Mouse (Mus musculus) kidney, postnatal 36 days (tissue): ENCODE measurements around the gene Ttyh3.
"Not testable (repeated sequence)": the region's sequence is repeated elsewhere in the genome, so short reads cannot be mapped to it uniquely, and the experiment has no call there.

Experiments used
- DNase-seq, 2 experiments: peaks; one replicate each; pipeline ENCODE4 v3.0.0; 2021 to 2022; ENCODE audit warnings: mixed read lengths in 2 of 2

Gene Ttyh3

GRCm38 (mm10) chr5:140648519-140649100, at the start of gene Ttyh3:
Ttyh3 (minus strand) TSS chr5:140649031.
- DNase-seq, result peak; percentile 55 to 77

GRCm38 (mm10) chr5:140695987-140696386, 47.2 kb upstream of the Ttyh3 start:
- no peak for DNase-seq

GRCm38 (mm10) chr5:140688434-140688833, 39.6 kb upstream of the Ttyh3 start:
- no peak for DNase-seq

GRCm38 (mm10) chr5:140684343-140685148, 35.7 kb upstream of the Ttyh3 start:
- peak in 1 of 2 experiments; percentile 67 for DNase-seq

- DNase-seq, result no peak
Measured at GRCm38 (mm10) chr5:140682113-140682512, 33.3 kb upstream of the Ttyh3 start.

GRCm38 (mm10) chr5:140680950-140681349, 32.1 kb upstream of the Ttyh3 start:
- DNase-seq, result no peak

GRCm38 (mm10) chr5:140680051-140680450, 31.2 kb upstream of the Ttyh3 start:
- DNase-seq, result no peak

- no peak for DNase-seq
Measured at GRCm38 (mm10) chr5:140677137-140677536, 28.3 kb upstream of the Ttyh3 start.

- DNase-seq, result no peak
Measured at GRCm38 (mm10) chr5:140675640-140676039, 26.8 kb upstream of the Ttyh3 start.

- DNase-seq, result no peak
Measured at GRCm38 (mm10) chr5:140675079-140675478, 26.2 kb upstream of the Ttyh3 start.

- DNase-seq, result no peak
Measured at GRCm38 (mm10) chr5:140674036-140674435, 25.2 kb upstream of the Ttyh3 start.

- not testable (repeated sequence) for DNase-seq
Measured at GRCm38 (mm10) chr5:140672603-140673002, 23.8 kb upstream of the Ttyh3 start.

GRCm38 (mm10) chr5:140672115-140672514, 23.3 kb upstream of the Ttyh3 start:
- no peak for DNase-seq

- DNase-seq, result peak; percentile 62 to 82
Measured at GRCm38 (mm10) chr5:140663621-140664180, 14.9 kb upstream of the Ttyh3 start.

- DNase-seq, result no peak
Measured at GRCm38 (mm10) chr5:140662741-140663592, 14.1 kb upstream of the Ttyh3 start.

GRCm38 (mm10) chr5:140661875-140662643, 13.2 kb upstream of the Ttyh3 start:
- no peak for DNase-seq

- DNase-seq, result no peak
Measured at GRCm38 (mm10) chr5:140661427-140661826, 12.6 kb upstream of the Ttyh3 start.

GRCm38 (mm10) chr5:140660398-140660797, 11.6 kb upstream of the Ttyh3 start:
- no peak for DNase-seq

- DNase-seq, result no peak
Measured at GRCm38 (mm10) chr5:140659607-140660272, 10.9 kb upstream of the Ttyh3 start.

- DNase-seq, result peak; percentile 62 to 68
Measured at GRCm38 (mm10) chr5:140654096-140654845, 5.4 kb upstream of the Ttyh3 start.

- no peak for DNase-seq
Measured at GRCm38 (mm10) chr5:140652587-140652986, 3.8 kb upstream of the Ttyh3 start.
